Comparison of ENCODE assay signal across 1 mouse cellular context in genomic region chr8:85530717-85531116, GRCm38 (mm10).
TF ChIP-seq lines count a peak whose summit lies in the region.

No protein-coding gene starts in this region.

TF ChIP-seq in MEL, 35 proteins besides CTCF, POLR2A, EP300 and RAD21 (continued from another document):
- peak; percentile 70 for TF ChIP-seq MAX (IDR thresholded peaks at IDR 0.05; ENCODE audit: low read length)
- TF ChIP-seq MXI1 (IDR thresholded peaks at IDR 0.05; ENCODE audit: low read depth, low read length), result peak; percentile 52; the same call in 1 of the 2 replicates
TF ChIP-seq in MEL: peak in this region for 8.
